Mouse (Mus musculus): Measurements from ENCODE around the gene Aplnr. TPM values are rescaled to one million over a fixed set of nuclear protein-coding genes. Genes with fewer than 3 reads are reported as not detected.

The Aplnr gene
- polyA plus RNA-seq, 1 experiment from 2014 or later = 75.8 TPM

GRCm38 (mm10) chr2:85187582-85188151 lies 51.6 kb downstream of the Aplnr start:
- H3K27ac ChIP-seq (ENCODE audit: low read length) = no peak overlapping the region
- H3K9ac ChIP-seq (ENCODE audit: low read length) = no peak overlapping the region
- no peaks in the 10 kb centered on the region for H3K27me3 ChIP-seq (ENCODE audit: control insufficient read depth, insufficient read depth, low read length)
- H3K36me3 ChIP-seq (ENCODE audit: control insufficient read depth, insufficient read depth, low read length) = no peaks in the 10 kb centered on the region
- no peak overlapping the region for H3K4me2 ChIP-seq (ENCODE audit: low read depth, low read length)
- WGBS = 84% methylated on average over 6 of the region's 6 CpGs
- ATAC-seq (ENCODE audit: insufficient read depth, low FRiP score) = no peak
- no peak overlapping the region for H3K4me3 ChIP-seq (replicated peaks; ENCODE audit: low read length)
- no peaks in the 10 kb centered on the region for H3K4me1 ChIP-seq (ENCODE audit: control insufficient read depth, insufficient read depth, low read length)
- H3K9me3 ChIP-seq (replicated peaks; ENCODE audit: control insufficient read depth, low read length) = no peaks in the 10 kb centered on the region

Other genes with a start within 250 kb of the Aplnr start
- gene Rtn4rl2, start 249.5 kb upstream of the Aplnr start, polyA plus RNA-seq (2015; fragmentation: Nextera tagmentation; extraction: Ambion mirVana) = 0.37 TPM in 1 of 2 replicates, not detected in the other
- 37.3 and 41.9 TPM in 2 replicates for gene Slc43a3, start 199.6 kb upstream of the Aplnr start, polyA plus RNA-seq (2015; fragmentation: Nextera tagmentation; extraction: Ambion mirVana)
- gene Prg2, start 155.8 kb upstream of the Aplnr start, polyA plus RNA-seq (2015; fragmentation: Nextera tagmentation; extraction: Ambion mirVana) = 2.2 and 2.4 TPM in 2 replicates
- 0.28 TPM in 1 of 2 replicates, not detected in the other for gene Prg3, start 148.0 kb upstream of the Aplnr start, polyA plus RNA-seq (2015; fragmentation: Nextera tagmentation; extraction: Ambion mirVana)
- 211 and 239 TPM in 2 replicates for gene Ssrp1, start 99.0 kb upstream of the Aplnr start, polyA plus RNA-seq (2015; fragmentation: Nextera tagmentation; extraction: Ambion mirVana)
- 1.6 and 1.8 TPM in 2 replicates for gene P2rx3, start 98.8 kb upstream of the Aplnr start, polyA plus RNA-seq (2015; fragmentation: Nextera tagmentation; extraction: Ambion mirVana)
- 66.9 and 81.6 TPM in 2 replicates for gene Tnks1bp1, start 88.2 kb upstream of the Aplnr start, polyA plus RNA-seq (2015; fragmentation: Nextera tagmentation; extraction: Ambion mirVana)
- gene Lrrc55, start 61.0 kb downstream of the Aplnr start, polyA plus RNA-seq (2015; fragmentation: Nextera tagmentation; extraction: Ambion mirVana) = 3.0 and 4.2 TPM in 2 replicates
- gene Olfr987, start 203.1 kb downstream of the Aplnr start, polyA plus RNA-seq (2015; fragmentation: Nextera tagmentation; extraction: Ambion mirVana) = not detected in 2 replicates
- not detected in 2 replicates for gene Olfr988, start 227.0 kb downstream of the Aplnr start, polyA plus RNA-seq (2015; fragmentation: Nextera tagmentation; extraction: Ambion mirVana)